Comparison of ENCODE assay signal across 17 mouse cellular contexts in the genomic region with DNA sequence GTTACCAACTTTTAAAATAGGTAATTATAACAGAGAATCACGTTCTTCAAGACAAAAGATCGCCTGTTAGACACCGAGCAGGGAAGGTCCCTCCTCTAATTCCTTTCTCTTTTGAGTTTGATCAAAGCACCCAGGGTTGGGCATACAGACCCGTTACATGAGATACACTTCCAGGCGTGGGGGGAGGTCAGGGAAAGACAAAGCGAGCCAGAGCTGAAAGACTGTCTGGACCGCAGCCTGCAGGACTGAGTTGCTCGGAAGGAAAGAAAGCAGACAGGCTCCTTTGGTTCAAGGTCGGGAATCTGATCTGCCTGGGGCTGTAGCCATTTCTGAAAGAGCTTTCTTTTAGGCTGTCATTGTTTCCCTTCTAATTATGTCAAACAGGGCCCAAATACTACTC. TPM values are rescaled to one million over a fixed set of nuclear protein-coding genes. Genes with fewer than 3 reads are reported as not detected.
A peak's percentile ranks its signal among the peaks of the same experiment; 100 is the strongest.
DNase-seq lines count a peak whose midpoint lies in the region; ATAC-seq lines count a peak whose summit lies in the region.
"Had no signal": no experiment of that assay in that cellular context is flagged by ENCODE, and none has a peak within 500 bp of the region (broad histone marks: within the 10 kb centered on the region; RNA-seq: fewer than 3 reads in every experiment).

No protein-coding gene starts in this region.

- DNase-seq in hindbrain, embryonic 10.5 days (ENCODE audit: low spot score): peak; percentile 31
- peak; percentile 5 for DNase-seq in ovary, postnatal 14 days (ENCODE audit: low spot score)
- no peak for DNase-seq in ovary, adult 18-20 months (ENCODE audit: low spot score)
- DNase-seq in forebrain, embryonic 11.5 days (ENCODE audit: low spot score): peak; percentile 64
- DNase-seq in testis, postnatal 10 days (ENCODE audit: low spot score): peak; percentile 65
- no peak for DNase-seq in thymus, postnatal 10 days (ENCODE audit: low spot score in 2 of 2)
- DNase-seq: cerebellum, adult 9-10 months; kidney, adult 18-20 months; layer of hippocampus, postnatal 36 days; lung, embryonic 14.5 days; right cerebral cortex, postnatal 25 days; thymus, postnatal 25 days had no signal

- no peaks in the 10 kb centered on the region for H3K9me3 ChIP-seq in hindbrain, embryonic 10.5 days
- H3K9me3 ChIP-seq in hindbrain, embryonic 12.5 days (replicated peaks): no peaks in the 10 kb centered on the region
- H3K9me3 ChIP-seq in forebrain, embryonic 11.5 days (ENCODE audit: control insufficient read depth, low read length): no peaks in the 10 kb centered on the region
- H3K9me3 ChIP-seq: limb, embryonic 15.5 days; neural tube, embryonic 12.5 days had no signal

- 0 out of 2 replicates have a peak, but pooled peaks cover 4% of the 10 kb centered on the region for H3K4me1 ChIP-seq in hindbrain, embryonic 10.5 days (replicated peaks)
- H3K4me1 ChIP-seq in hindbrain, embryonic 12.5 days: no peaks in the 10 kb centered on the region
- no peaks in the 10 kb centered on the region; the same call in 1 of the 2 replicates for H3K4me1 ChIP-seq in forebrain, embryonic 11.5 days (replicated peaks; ENCODE audit: control insufficient read depth, insufficient read depth, low read length)
- H3K4me1 ChIP-seq: limb, embryonic 15.5 days; megakaryocyte, embryonic 14.5 days; neural tube, embryonic 12.5 days had no signal

- H3K27ac ChIP-seq in hindbrain, embryonic 10.5 days: no peak overlapping the region
- H3K27ac ChIP-seq in hindbrain, embryonic 12.5 days: no peak overlapping the region
- no peak overlapping the region for H3K27ac ChIP-seq in forebrain, embryonic 11.5 days (ENCODE audit: low read depth, low read length)
- H3K27ac ChIP-seq: limb, embryonic 15.5 days; neural tube, embryonic 12.5 days had no signal

- 41% methylated on average over 9 of the region's 9 CpGs for WGBS in hindbrain, embryonic 10.5 days
- WGBS in hindbrain, embryonic 12.5 days: 32% methylated on average over 9 of the region's 9 CpGs
- WGBS in forebrain, embryonic 11.5 days: 11% methylated on average over 9 of the region's 9 CpGs

- H3K4me2 ChIP-seq in hindbrain, embryonic 12.5 days (replicated peaks): no peak overlapping the region
- no peak overlapping the region for H3K4me2 ChIP-seq in forebrain, embryonic 11.5 days (ENCODE audit: low read depth, low read length, severe bottlenecking)
- H3K4me2 ChIP-seq: limb, embryonic 15.5 days; lung, embryonic 14.5 days; neural tube, embryonic 12.5 days had no signal

- no peak overlapping the region for H3K9ac ChIP-seq in hindbrain, embryonic 12.5 days
- no peak overlapping the region for H3K9ac ChIP-seq in forebrain, embryonic 11.5 days (ENCODE audit: low read length)
- H3K9ac ChIP-seq: limb, embryonic 15.5 days; lung, embryonic 14.5 days; neural tube, embryonic 12.5 days had no signal

- no peaks in the 10 kb centered on the region for H3K27me3 ChIP-seq in hindbrain, embryonic 10.5 days (ENCODE audit: insufficient read depth, poor library complexity, severe bottlenecking)
- no peaks in the 10 kb centered on the region for H3K27me3 ChIP-seq in hindbrain, embryonic 12.5 days
- no peaks in the 10 kb centered on the region for H3K27me3 ChIP-seq in forebrain, embryonic 11.5 days (ENCODE audit: control insufficient read depth, insufficient read depth, low read length)
- H3K27me3 ChIP-seq: limb, embryonic 15.5 days; megakaryocyte, embryonic 14.5 days; neural tube, embryonic 12.5 days had no signal

- no peaks in the 10 kb centered on the region for H3K36me3 ChIP-seq in hindbrain, embryonic 10.5 days
- H3K36me3 ChIP-seq in hindbrain, embryonic 12.5 days: no peaks in the 10 kb centered on the region
- H3K36me3 ChIP-seq in forebrain, embryonic 11.5 days (ENCODE audit: control insufficient read depth, insufficient read depth, low read length): no peaks in the 10 kb centered on the region
- H3K36me3 ChIP-seq: limb, embryonic 15.5 days; neural tube, embryonic 12.5 days had no signal

- no peak for ATAC-seq in hindbrain, embryonic 12.5 days (ENCODE audit: low FRiP score)
- peak; percentile 83 for ATAC-seq in forebrain, embryonic 11.5 days (replicated peaks; ENCODE audit: low FRiP score)
- no peak for ATAC-seq in inflammation-experienced regulatory T-cells, adult 6 months

- H3K4me3 ChIP-seq in hindbrain, embryonic 10.5 days: no peak overlapping the region
- H3K4me3 ChIP-seq in hindbrain, embryonic 12.5 days: no peak overlapping the region
- H3K4me3 ChIP-seq in forebrain, embryonic 11.5 days (ENCODE audit: low read depth, low read length): no peak overlapping the region
- H3K4me3 ChIP-seq: limb, embryonic 15.5 days; megakaryocyte, embryonic 14.5 days; neural tube, embryonic 12.5 days had no signal

RNA-seq across cellular contexts. Expression of a gene that starts 5.9 kb away (rescaled TPM):
- 0.09 and 1.3 TPM in 2 replicates for polyA plus RNA-seq in hindbrain, embryonic 10.5 days (2016; fragmentation: Nextera tagmentation; extraction: Ambion mirVana)
- 0.89 and 4.0 TPM in 2 replicates for polyA plus RNA-seq in hindbrain, embryonic 12.5 days (2016; fragmentation: Nextera tagmentation; extraction: Ambion mirVana)
- not detected in 2 replicates for polyA plus RNA-seq in forebrain, embryonic 11.5 days (2014; fragmentation: Nextera tagmentation; extraction: Ambion mirVana)
- not detected for polyA plus RNA-seq in inflammation-experienced regulatory T-cells, adult 6 months (2017; shearing (Covaris generic))
- polyA plus RNA-seq: limb, embryonic 15.5 days; lung, embryonic 14.5 days; neural tube, embryonic 12.5 days had no signal

Comparison
In these comparisons a context has a peak if more than half of its experiments do, and no peak if none do; other contexts are left out.
1. DNase-seq: peak in hindbrain, embryonic 10.5 days (single experiment), ovary, postnatal 14 days (single experiment), forebrain, embryonic 11.5 days (single experiment) and testis, postnatal 10 days (single experiment); none in ovary, adult 18-20 months (single experiment) and thymus, postnatal 10 days (0 of 2).